Mouse (Mus musculus) lung, embryonic 14.5 days (tissue): ENCODE data around the gene Ppfibp1. TPM values are rescaled to one million over a fixed set of nuclear protein-coding genes. Genes with fewer than 3 reads are reported as not detected.

Source experiments
- ATAC-seq: fragments of 200-750 bp; cut with Nextera tagmentation; 2 replicates; pipeline ENCODE4 v1.8.0; 2017; ENCODE audit warnings: mild to moderate bottlenecking, moderate TSS enrichment, moderate library complexity; ENCODE audit not compliant: insufficient read depth
- DNase-seq: peaks from one replicate; pipeline ENCODE4 v3.0.0-alpha.2; 2015
- H3K27ac ChIP-seq: fragments of 300-500 bp; sonication (generic); 2 replicates; pipeline ENCODE4 v1.5.1; 2014; ENCODE audit warnings: low read depth, mild to moderate bottlenecking, moderate library complexity
- H3K27me3 ChIP-seq: fragments of 300-500 bp; sonication (generic); 2 replicates; pipeline ENCODE4 v1.6.1; 2014; ENCODE audit warnings: low read length, control low read depth; ENCODE audit not compliant: insufficient read depth
- H3K36me3 ChIP-seq: fragments of 300-500 bp; sonication (generic); 2 replicates; pipeline ENCODE4 v1.6.1; 2014; ENCODE audit warnings: control low read depth; ENCODE audit not compliant: insufficient read depth
- H3K4me1 ChIP-seq: fragments of 300-500 bp; sonication (generic); 2 replicates; pipeline ENCODE4 v1.6.1; 2014; ENCODE audit warnings: antibody characterized with exemption, control low read depth; ENCODE audit not compliant: insufficient read depth
- H3K4me2 ChIP-seq: fragments of 300-500 bp; sonication (generic); 2 replicates; pipeline ENCODE4 v1.6.1; 2014; ENCODE audit warnings: mild to moderate bottlenecking
- H3K4me3 ChIP-seq: fragments of 300-500 bp; sonication (generic); 2 replicates; pipeline ENCODE4 v1.5.1; 2014; ENCODE audit warnings: low read depth, low read length
- H3K9ac ChIP-seq: fragments of 300-500 bp; sonication (generic); 2 replicates; pipeline ENCODE4 v1.6.1; 2014
- H3K9me3 ChIP-seq: fragments of 300-500 bp; sonication (generic); 2 replicates; pipeline ENCODE4 v1.6.1; 2016; ENCODE audit warnings: low read depth, low read length, control low read depth
- CTCF ChIP-seq: IDR thresholded peaks from 2 replicates; pipeline ENCODE4 v1.5.1; 2016; ENCODE audit warnings: antibody characterized with exemption, low read depth
- WGBS: fragments of 180-500 bp; shearing (Covaris S2); extraction: QIAGEN DNeasy Blood & Tissue Kit; methylation state at CpG from one replicate; pipeline ENCODE4 v1.1.7; 2014; 5-methylcytosine and 5-hydroxymethylcytosine counted together
- polyA plus RNA-seq: library from polyadenylated mRNA; unstranded; fragments of >200 nt; fragmentation: Nextera tagmentation; extraction: Ambion mirVana; gene quantifications from 2 replicates; pipeline ENCODE4 v1.2.1, GENCODE M21; 2014

The Ppfibp1 gene
- polyA plus RNA-seq, 1 experiment from 2014 or later, result 52.5 TPM

- Histone ChIP-seq H3K4me1 (no peaks in the 10 kb centered on the region), H3K27me3 (no peaks in the 10 kb centered on the region), H3K4me2 (no peak overlapping the region), H3K4me3 (no peak overlapping the region), H3K9ac (no peak overlapping the region), H3K9me3 (no peaks in the 10 kb centered on the region), H3K27ac (no peak overlapping the region), H3K36me3 (peaks cover 37% of the 10 kb centered on the region; the same call in 1 of the 2 replicates)
- ATAC-seq, result no peak
- no peak for TF ChIP-seq CTCF
- DNase-seq, result no peak
- 76% methylated on average over 6 of the region's 6 CpGs for WGBS
Observed at GRCm38 (mm10) chr6:147010358-147010757, 122.1 kb downstream of the Ppfibp1 start.

- H3K36me3 ChIP-seq, result peaks cover 37% of the 10 kb centered on the region; the same call in 1 of the 2 replicates
- H3K4me1 ChIP-seq, result no peaks in the 10 kb centered on the region
- ATAC-seq (no peak), DNase-seq (no peak)
- TF ChIP-seq CTCF, result no peak
- H3K9me3 ChIP-seq, result no peaks in the 10 kb centered on the region
- no peak overlapping the region for H3K4me3 ChIP-seq
- H3K4me2 ChIP-seq, result no peak overlapping the region
- WGBS, result 77% methylated on average over 15 of the region's 15 CpGs
- no peak overlapping the region for H3K27ac ChIP-seq
- H3K27me3 ChIP-seq, result no peaks in the 10 kb centered on the region
- no peak overlapping the region for H3K9ac ChIP-seq
Observed at GRCm38 (mm10) chr6:147010811-147011520, 122.7 kb downstream of the Ppfibp1 start.

GRCm38 (mm10) chr6:147011555-147011954, 123.3 kb downstream of the Ppfibp1 start:
- H3K9me3 ChIP-seq, result no peaks in the 10 kb centered on the region
- DNase-seq, result no peak
- no peaks in the 10 kb centered on the region for H3K27me3 ChIP-seq
- no peak overlapping the region for H3K27ac ChIP-seq
- no peak overlapping the region for H3K4me2 ChIP-seq
- WGBS, result 68% methylated on average over 6 of the region's 6 CpGs
- no peak overlapping the region for H3K9ac ChIP-seq
- peaks cover 35% of the 10 kb centered on the region; the same call in 1 of the 2 replicates for H3K36me3 ChIP-seq
- ATAC-seq, result no peak
- H3K4me3 ChIP-seq, result no peak overlapping the region
- TF ChIP-seq CTCF, result no peak
- no peaks in the 10 kb centered on the region for H3K4me1 ChIP-seq

GRCm38 (mm10) chr6:147011977-147012376, 123.7 kb downstream of the Ppfibp1 start:
- DNase-seq (no peak), ATAC-seq (no peak)
- no peaks in the 10 kb centered on the region for H3K27me3 ChIP-seq
- no peak overlapping the region for H3K9ac ChIP-seq
- H3K9me3 ChIP-seq, result no peaks in the 10 kb centered on the region
- 69% methylated on average over 6 of the region's 6 CpGs for WGBS
- peaks cover 34% of the 10 kb centered on the region; the same call in 1 of the 2 replicates for H3K36me3 ChIP-seq
- H3K4me1 ChIP-seq, result no peaks in the 10 kb centered on the region
- H3K4me3 ChIP-seq, result no peak overlapping the region
- H3K4me2 ChIP-seq, result no peak overlapping the region
- no peak for TF ChIP-seq CTCF
- H3K27ac ChIP-seq, result no peak overlapping the region

- Histone ChIP-seq H3K27ac (no peak overlapping the region), H3K27me3 (no peaks in the 10 kb centered on the region), H3K4me1 (no peaks in the 10 kb centered on the region), H3K9ac (no peak overlapping the region), H3K9me3 (no peaks in the 10 kb centered on the region), H3K4me3 (no peak overlapping the region), H3K36me3 (peaks cover 35% of the 10 kb centered on the region; the same call in 1 of the 2 replicates), H3K4me2 (no peak overlapping the region)
- TF ChIP-seq CTCF, result peak; percentile 25; the same call in 1 of the 2 replicates
- ATAC-seq (no peak), DNase-seq (no peak)
- WGBS, result 86% methylated on average over 1 of the region's 1 CpGs
Observed at GRCm38 (mm10) chr6:147013546-147013945, 125.3 kb downstream of the Ppfibp1 start.

GRCm38 (mm10) chr6:147017906-147018305, 129.6 kb downstream of the Ppfibp1 start:
- ATAC-seq (no peak), DNase-seq (no peak)
- no peak overlapping the region for H3K27ac ChIP-seq
- no peaks in the 10 kb centered on the region for H3K27me3 ChIP-seq
- peaks cover 55% of the 10 kb centered on the region for H3K36me3 ChIP-seq
- no peak for TF ChIP-seq CTCF
- 84% methylated on average over 4 of the region's 4 CpGs for WGBS
- H3K4me3 ChIP-seq, result no peak overlapping the region
- H3K9ac ChIP-seq, result no peak overlapping the region
- no peaks in the 10 kb centered on the region for H3K4me1 ChIP-seq
- H3K4me2 ChIP-seq, result no peak overlapping the region
- no peaks in the 10 kb centered on the region for H3K9me3 ChIP-seq

GRCm38 (mm10) chr6:147018364-147018763, 130.1 kb downstream of the Ppfibp1 start:
- Histone ChIP-seq H3K4me1 (no peaks in the 10 kb centered on the region), H3K4me3 (no peak overlapping the region), H3K9me3 (no peaks in the 10 kb centered on the region), H3K4me2 (no peak overlapping the region), H3K9ac (no peak overlapping the region), H3K36me3 (peaks cover 50% of the 10 kb centered on the region), H3K27me3 (no peaks in the 10 kb centered on the region), H3K27ac (no peak overlapping the region)
- ATAC-seq, result no peak
- 90% methylated on average over 5 of the region's 5 CpGs for WGBS
- no peak for DNase-seq
- TF ChIP-seq CTCF, result no peak
